ENCODE assay signal across 21 mouse cellular contexts in the genomic region with DNA sequence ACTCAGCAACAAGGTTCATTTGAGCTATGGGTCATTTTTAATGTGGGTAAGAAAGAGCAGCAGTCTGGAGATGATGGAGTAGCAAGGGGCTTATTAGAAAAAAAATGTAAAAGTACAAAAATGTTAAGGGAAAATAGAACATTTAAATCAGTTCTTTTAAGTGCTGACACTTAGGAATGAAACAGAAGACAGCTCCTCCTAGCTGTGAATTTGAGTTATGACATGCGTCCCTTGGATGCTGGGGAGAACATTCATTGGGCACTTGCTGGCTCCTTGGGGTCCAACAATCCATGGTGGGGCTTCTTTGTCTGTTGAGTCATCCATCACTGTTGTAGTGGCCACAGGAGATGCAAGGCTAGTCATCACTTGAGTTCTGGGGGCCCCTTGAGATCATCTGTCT. TPM values are rescaled to one million over a fixed set of nuclear protein-coding genes. Genes with fewer than 3 reads are reported as not detected.
A peak's percentile ranks its signal among the peaks of the same experiment; 100 is the strongest.
DNase-seq lines count a peak whose midpoint lies in the region; ATAC-seq and TF ChIP-seq lines count a peak whose summit lies in the region.
"Had no signal": no experiment of that assay in that cellular context is flagged by ENCODE, and none has a peak within 500 bp of the region (broad histone marks: within the 10 kb centered on the region; RNA-seq: fewer than 3 reads in every experiment).

No protein-coding gene starts in this region.

- H3K4me1 ChIP-seq in heart, postnatal 0 days (ENCODE audit: control insufficient read depth, insufficient read depth): no peaks in the 10 kb centered on the region
- no peaks in the 10 kb centered on the region for H3K4me1 ChIP-seq in heart, embryonic 11.5 days (ENCODE audit: control insufficient read depth, insufficient read depth, low read length)
- no peaks in the 10 kb centered on the region for H3K4me1 ChIP-seq in midbrain, postnatal 0 days (ENCODE audit: insufficient read depth, low read length)
- no peaks in the 10 kb centered on the region for H3K4me1 ChIP-seq in midbrain, embryonic 14.5 days (ENCODE audit: control insufficient read depth, insufficient read depth, low read length)
- no peaks in the 10 kb centered on the region for H3K4me1 ChIP-seq in stomach, postnatal 0 days (replicated peaks; ENCODE audit: control insufficient read depth, insufficient read depth)
- no peaks in the 10 kb centered on the region for H3K4me1 ChIP-seq in intestine, embryonic 15.5 days (replicated peaks)
- H3K4me1 ChIP-seq: embryonic facial prominence, embryonic 13.5 days; limb, embryonic 15.5 days; midbrain, embryonic 15.5 days; neural tube, embryonic 15.5 days had no signal

- no peak for ATAC-seq in heart, postnatal 0 days (ENCODE audit: insufficient read depth, low read depth)
- ATAC-seq in heart, embryonic 11.5 days (replicated peaks; ENCODE audit: insufficient number of reproducible peaks, low FRiP score, low TSS enrichment): no peak
- no peak for ATAC-seq in midbrain, postnatal 0 days (ENCODE audit: low FRiP score)
- no peak for ATAC-seq in midbrain, embryonic 14.5 days (ENCODE audit: low FRiP score, low TSS enrichment)
- ATAC-seq in stomach, postnatal 0 days (ENCODE audit: low FRiP score, low TSS enrichment): no peak
- ATAC-seq in intestine, embryonic 15.5 days: no peak
- ATAC-seq in monocyte, adult 5-6 weeks (replicated peaks; ENCODE audit: insufficient number of reproducible peaks, low FRiP score, low TSS enrichment, poor library complexity, severe bottlenecking): no peak
- ATAC-seq: activated CD4-positive, CD25-positive, alpha-beta regulatory T cell, adult 4 months; midbrain, embryonic 15.5 days had no signal

- no peaks in the 10 kb centered on the region for H3K27me3 ChIP-seq in heart, postnatal 0 days (ENCODE audit: control insufficient read depth, insufficient read depth, low read length)
- H3K27me3 ChIP-seq in heart, embryonic 11.5 days (ENCODE audit: control insufficient read depth, insufficient read depth, low read length): no peaks in the 10 kb centered on the region; the same call in 1 of the 2 replicates
- no peaks in the 10 kb centered on the region for H3K27me3 ChIP-seq in midbrain, postnatal 0 days (ENCODE audit: insufficient read depth, low read length)
- H3K27me3 ChIP-seq in midbrain, embryonic 14.5 days (ENCODE audit: control insufficient read depth, insufficient read depth, low read length): no peaks in the 10 kb centered on the region
- no peaks in the 10 kb centered on the region for H3K27me3 ChIP-seq in stomach, postnatal 0 days (ENCODE audit: control insufficient read depth, insufficient read depth, low read length)
- H3K27me3 ChIP-seq in intestine, embryonic 15.5 days (replicated peaks): no peaks in the 10 kb centered on the region
- H3K27me3 ChIP-seq: embryonic facial prominence, embryonic 13.5 days; limb, embryonic 15.5 days; midbrain, embryonic 15.5 days; neural tube, embryonic 15.5 days had no signal

- 35% methylated on average over 1 of the region's 1 CpGs for WGBS in heart, postnatal 0 days
- WGBS in heart, embryonic 11.5 days (ENCODE audit: insufficient replicate concordance): 42% methylated on average over 1 of the region's 1 CpGs
- 59% methylated on average over 1 of the region's 1 CpGs for WGBS in midbrain, postnatal 0 days
- 43% methylated on average over 1 of the region's 1 CpGs for WGBS in midbrain, embryonic 14.5 days
- WGBS in stomach, postnatal 0 days: 25% methylated on average over 1 of the region's 1 CpGs
- 50% methylated on average over 1 of the region's 1 CpGs for WGBS in intestine, embryonic 15.5 days

- no peak overlapping the region for H3K4me3 ChIP-seq in heart, postnatal 0 days (ENCODE audit: low read depth, low read length)
- no peak overlapping the region for H3K4me3 ChIP-seq in heart, embryonic 11.5 days (ENCODE audit: low read depth, low read length)
- no peak overlapping the region for H3K4me3 ChIP-seq in midbrain, postnatal 0 days (ENCODE audit: low read depth, low read length)
- H3K4me3 ChIP-seq in midbrain, embryonic 14.5 days (replicated peaks; ENCODE audit: low read depth, low read length): no peak overlapping the region
- H3K4me3 ChIP-seq in stomach, postnatal 0 days (ENCODE audit: low read depth, low read length): no peak overlapping the region
- no peak overlapping the region for H3K4me3 ChIP-seq in intestine, embryonic 15.5 days (replicated peaks)
- H3K4me3 ChIP-seq: embryonic facial prominence, embryonic 13.5 days; limb, embryonic 15.5 days; midbrain, embryonic 15.5 days; neural tube, embryonic 15.5 days had no signal

- no peak for DNase-seq in heart, postnatal 0 days (ENCODE audit: low spot score)
- DNase-seq in midbrain, postnatal 0 days (ENCODE audit: low spot score): no peak
- no peak for DNase-seq in midbrain, embryonic 14.5 days
- no peak for DNase-seq in brain, embryonic 14.5 days (ENCODE audit: low read depth)
- no peak for DNase-seq in stomach, postnatal 0 days (ENCODE audit: low spot score)
- DNase-seq: cerebellum, adult 8-10 months; gastrocnemius, postnatal 14 days; kidney, postnatal 25 days; lung, postnatal 36 days had no signal

- H3K27ac ChIP-seq in heart, postnatal 0 days (ENCODE audit: low read depth): no peak overlapping the region
- no peak overlapping the region for H3K27ac ChIP-seq in heart, embryonic 11.5 days (ENCODE audit: low read depth, low read length)
- no peak overlapping the region for H3K27ac ChIP-seq in midbrain, postnatal 0 days (ENCODE audit: low read depth, low read length)
- no peak overlapping the region for H3K27ac ChIP-seq in midbrain, embryonic 14.5 days (replicated peaks; ENCODE audit: low read depth, low read length)
- H3K27ac ChIP-seq in stomach, postnatal 0 days (replicated peaks): no peak overlapping the region
- no peak overlapping the region for H3K27ac ChIP-seq in intestine, embryonic 15.5 days
- H3K27ac ChIP-seq: embryonic facial prominence, embryonic 13.5 days; hindbrain, embryonic 14.5 days; limb, embryonic 15.5 days; midbrain, embryonic 15.5 days; neural tube, embryonic 15.5 days had no signal

- H3K4me2 ChIP-seq in heart, postnatal 0 days (ENCODE audit: low read depth, low read length): no peak overlapping the region
- H3K4me2 ChIP-seq in heart, embryonic 11.5 days: no peak overlapping the region
- H3K4me2 ChIP-seq in midbrain, postnatal 0 days (ENCODE audit: low read depth, low read length, poor library complexity, severe bottlenecking): no peak overlapping the region
- no peak overlapping the region for H3K4me2 ChIP-seq in midbrain, embryonic 14.5 days (ENCODE audit: low read length)
- no peak overlapping the region for H3K4me2 ChIP-seq in stomach, postnatal 0 days (replicated peaks; ENCODE audit: low read depth)
- H3K4me2 ChIP-seq in intestine, embryonic 15.5 days (replicated peaks): no peak overlapping the region
- H3K4me2 ChIP-seq: embryonic facial prominence, embryonic 13.5 days; hindbrain, embryonic 14.5 days; limb, embryonic 15.5 days; midbrain, embryonic 15.5 days; neural tube, embryonic 15.5 days had no signal

- H3K36me3 ChIP-seq in heart, postnatal 0 days (replicated peaks; ENCODE audit: control insufficient read depth, insufficient read depth, low read length): no peaks in the 10 kb centered on the region
- no peaks in the 10 kb centered on the region for H3K36me3 ChIP-seq in heart, embryonic 11.5 days (ENCODE audit: control insufficient read depth, insufficient read depth, low read length)
- no peaks in the 10 kb centered on the region for H3K36me3 ChIP-seq in midbrain, postnatal 0 days (ENCODE audit: insufficient read depth, low read length)
- H3K36me3 ChIP-seq in midbrain, embryonic 14.5 days (ENCODE audit: control insufficient read depth, insufficient read depth, low read length): no peaks in the 10 kb centered on the region
- no peaks in the 10 kb centered on the region for H3K36me3 ChIP-seq in stomach, postnatal 0 days (ENCODE audit: control insufficient read depth, insufficient read depth, low read length)
- no peaks in the 10 kb centered on the region for H3K36me3 ChIP-seq in intestine, embryonic 15.5 days
- H3K36me3 ChIP-seq: embryonic facial prominence, embryonic 13.5 days; limb, embryonic 15.5 days; midbrain, embryonic 15.5 days; neural tube, embryonic 15.5 days had no signal

- no peak for TF ChIP-seq POLR2A in brain, embryonic 14.5 days (IDR thresholded peaks at IDR 0.05; ENCODE audit: borderline replicate concordance, extremely low read depth, insufficient read depth, insufficient read length, poor library complexity, severe bottlenecking)

- peak; percentile 37; the same call in 1 of the 2 replicates for TF ChIP-seq CTCF in heart, postnatal 0 days (IDR thresholded peaks at IDR 0.05; ENCODE audit: low read depth)
- peak; percentile 59 for TF ChIP-seq CTCF in midbrain, postnatal 0 days (IDR thresholded peaks at IDR 0.05)
- TF ChIP-seq CTCF in brain, embryonic 14.5 days (IDR thresholded peaks at IDR 0.05; ENCODE audit: borderline replicate concordance, extremely low read depth, insufficient read depth, insufficient read length): peak; percentile 41; the same call in 1 of the 2 replicates
- TF ChIP-seq CTCF in stomach, postnatal 0 days (IDR thresholded peaks at IDR 0.05; ENCODE audit: low read depth): peak; percentile 62

- H3K9ac ChIP-seq in heart, postnatal 0 days (replicated peaks; ENCODE audit: low read depth, low read length): no peak overlapping the region
- H3K9ac ChIP-seq in heart, embryonic 11.5 days (ENCODE audit: low read depth, low read length): no peak overlapping the region
- no peak overlapping the region for H3K9ac ChIP-seq in midbrain, postnatal 0 days (replicated peaks; ENCODE audit: low read length, poor library complexity, severe bottlenecking)
- H3K9ac ChIP-seq in midbrain, embryonic 14.5 days (replicated peaks; ENCODE audit: low read length): no peak overlapping the region
- no peak overlapping the region for H3K9ac ChIP-seq in stomach, postnatal 0 days (ENCODE audit: low read length)
- H3K9ac ChIP-seq in intestine, embryonic 15.5 days: no peak overlapping the region
- H3K9ac ChIP-seq: embryonic facial prominence, embryonic 13.5 days; hindbrain, embryonic 14.5 days; limb, embryonic 15.5 days; midbrain, embryonic 15.5 days; neural tube, embryonic 15.5 days had no signal

- TF ChIP-seq EP300 in heart, postnatal 0 days (IDR thresholded peaks at IDR 0.05; ENCODE audit: low read depth): no peak
- no peak for TF ChIP-seq EP300 in stomach, postnatal 0 days (optimal IDR thresholded peaks at IDR 0.05)

- no peaks in the 10 kb centered on the region for H3K9me3 ChIP-seq in heart, postnatal 0 days (replicated peaks; ENCODE audit: control insufficient read depth, low read length)
- no peaks in the 10 kb centered on the region for H3K9me3 ChIP-seq in heart, embryonic 11.5 days (replicated peaks; ENCODE audit: control insufficient read depth, low read length)
- H3K9me3 ChIP-seq in midbrain, postnatal 0 days (ENCODE audit: low read length): no peaks in the 10 kb centered on the region
- no peaks in the 10 kb centered on the region for H3K9me3 ChIP-seq in midbrain, embryonic 14.5 days (ENCODE audit: control insufficient read depth, low read length)
- H3K9me3 ChIP-seq in stomach, postnatal 0 days (ENCODE audit: control insufficient read depth, low read length): no peaks in the 10 kb centered on the region
- H3K9me3 ChIP-seq in intestine, embryonic 15.5 days: no peaks in the 10 kb centered on the region
- H3K9me3 ChIP-seq: embryonic facial prominence, embryonic 13.5 days; limb, embryonic 15.5 days; midbrain, embryonic 15.5 days; neural tube, embryonic 15.5 days had no signal

RNA-seq across cellular contexts. Expression of a gene that starts 19.3 kb away (rescaled TPM):
- not detected in 2 replicates for total RNA-seq in heart, postnatal 0 days (2014; rRNA removed; ENCODE audit: low replicate concordance)
- polyA plus RNA-seq in heart, postnatal 0 days (2015; fragmentation: Nextera tagmentation; extraction: Ambion mirVana): not detected in 2 replicates
- not detected in 2 replicates for polyA plus RNA-seq in heart, embryonic 11.5 days (2014; fragmentation: Nextera tagmentation; extraction: Ambion mirVana)
- total RNA-seq in midbrain, postnatal 0 days (2014; rRNA removed): 0.05 TPM in 1 of 2 replicates, not detected in the other
- polyA plus RNA-seq in midbrain, postnatal 0 days (2015; fragmentation: Nextera tagmentation; extraction: Ambion mirVana): not detected in 2 replicates
- not detected in 2 replicates for polyA plus RNA-seq in midbrain, embryonic 14.5 days (2014; fragmentation: Nextera tagmentation; extraction: Ambion mirVana)
- polyA plus RNA-seq in brain, embryonic 14.5 days (2012; rRNA removed): not detected in 2 replicates
- not detected in 2 replicates for polyA plus RNA-seq in stomach, postnatal 0 days (2015; fragmentation: Nextera tagmentation; extraction: Ambion mirVana)
- not detected in 2 replicates for polyA plus RNA-seq in intestine, embryonic 15.5 days (2015; fragmentation: Nextera tagmentation; extraction: Ambion mirVana)
- not detected in 3 replicates for total RNA-seq in monocyte, adult 5-6 weeks (2017)
- total RNA-seq: gastrocnemius, postnatal 14 days had no signal
- polyA plus RNA-seq: activated CD4-positive, CD25-positive, alpha-beta regulatory T cell, adult 4 months; embryonic facial prominence, embryonic 13.5 days; forebrain, embryonic 11.5 days; heart, embryonic 14.5 days; hindbrain, embryonic 14.5 days; limb, embryonic 15.5 days; midbrain, embryonic 15.5 days; neural tube, embryonic 15.5 days; stomach, embryonic 14.5 days had no signal
